Mouse (Mus musculus) bone marrow macrophage, adult 2 months (primary cell): ENCODE results near the gene Tert.

Experiments used
- CTCF ChIP-seq: IDR thresholded peaks from 2 replicates; pipeline ENCODE4 v1.5.1; 2012; ENCODE audit warnings: low read depth, mild to moderate bottlenecking, low read length, moderate library complexity
- POLR2A ChIP-seq: IDR thresholded peaks from 2 replicates; pipeline ENCODE4 v1.6.1; 2012; ENCODE audit warnings: mild to moderate bottlenecking, low read depth, low read length, borderline replicate concordance

GRCm38 (mm10) chr13:73596276-73596675, 30.4 kb upstream of the Tert start:
- no peak for TF ChIP-seq POLR2A
- TF ChIP-seq CTCF: no peak
